Mouse (Mus musculus) small intestine, adult 2 months (tissue): ENCODE measurements around the gene Ttc28. TPM values are rescaled to one million over a fixed set of nuclear protein-coding genes. Genes with fewer than 3 reads are reported as not detected.

Experiments
- H3K27ac ChIP-seq: fragments of 200-500 bp; 2 replicates; pipeline ENCODE4 v1.5.1; 2012; ENCODE audit warnings: low read depth, low read length, control low read depth, inconsistent platforms; ENCODE audit not compliant: insufficient read depth
- H3K27me3 ChIP-seq: fragments of 200-500 bp; 2 replicates; pipeline ENCODE4 v1.6.1; 2012; ENCODE audit warnings: mild to moderate bottlenecking, moderate library complexity, low read length, inconsistent platforms; ENCODE audit not compliant: control insufficient read depth, insufficient read depth
- H3K36me3 ChIP-seq: fragments of 200-500 bp; 2 replicates; pipeline ENCODE4 v1.6.1; 2012; ENCODE audit warnings: mild to moderate bottlenecking, low read length, control low read depth, inconsistent platforms; ENCODE audit not compliant: control insufficient read depth, insufficient read depth
- H3K4me1 ChIP-seq: fragments of 200-500 bp; 2 replicates; pipeline ENCODE4 v1.6.1; 2012; ENCODE audit warnings: low read length, inconsistent platforms, mixed read lengths; ENCODE audit not compliant: control insufficient read depth, insufficient read depth, insufficient read length
- H3K4me3 ChIP-seq: fragments of 200-500 bp; 2 replicates; pipeline ENCODE4 v1.5.1; 2012; ENCODE audit warnings: low read depth, mild to moderate bottlenecking, control low read depth, inconsistent platforms, low read length, moderate library complexity
- CTCF ChIP-seq: fragments of 200-500 bp; IDR thresholded peaks from 2 replicates; pipeline ENCODE4 v1.5.1; 2012; ENCODE audit warnings: low read depth, mild to moderate bottlenecking, control low read depth, inconsistent platforms, low read length, moderate library complexity, mixed read lengths; ENCODE audit not compliant: insufficient replicate concordance, insufficient read length; ENCODE audit errors: extremely low read depth
- POLR2A ChIP-seq: fragments of 200-500 bp; IDR thresholded peaks from 2 replicates; pipeline ENCODE4 v1.6.1; 2012; ENCODE audit warnings: low read depth, mild to moderate bottlenecking, control low read depth, inconsistent platforms, low read length, moderate library complexity
- WGBS: fragments of 180-500 bp; shearing (Covaris S2); methylation state at CpG from one replicate; pipeline ENCODE4 v1.1.7; 2018; 5-methylcytosine and 5-hydroxymethylcytosine counted together
- polyA plus RNA-seq: library from polyadenylated mRNA; depleted of rRNA; stranded (reverse); fragments of >200 nt; gene quantifications from 2 replicates; pipeline ENCODE4 v1.2.3, GENCODE M21; 2012

Ttc28 gene
- polyA plus RNA-seq, 1 experiment, result 3.2 TPM

DNA sequence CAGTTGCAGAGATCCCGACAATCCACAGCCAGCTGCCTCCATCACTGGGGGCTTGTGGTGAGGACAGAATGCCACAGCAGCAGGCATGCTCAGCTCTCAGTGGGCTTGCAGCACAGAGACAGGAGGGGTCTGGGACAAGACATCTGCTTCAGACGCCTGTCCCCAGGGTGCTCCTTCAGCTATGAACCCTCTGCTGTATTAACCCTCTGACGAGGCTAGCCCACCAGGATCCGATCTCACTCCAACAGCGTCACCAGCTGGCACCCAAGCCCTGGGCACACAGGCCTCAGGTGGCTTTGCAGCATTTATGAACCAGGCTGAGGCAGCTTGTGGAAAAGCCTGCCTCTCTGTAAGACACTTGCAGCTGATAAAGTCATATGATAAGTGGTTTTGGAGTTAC is 339.4 kb downstream of the Ttc28 start:
- H3K27me3 ChIP-seq, result no peaks in the 10 kb centered on the region
- H3K27ac ChIP-seq, result no peak overlapping the region
- H3K4me3 ChIP-seq, result no peak overlapping the region
- no peak for TF ChIP-seq CTCF
- TF ChIP-seq POLR2A, result no peak
- H3K4me1 ChIP-seq, result no peaks in the 10 kb centered on the region
- H3K36me3 ChIP-seq, result no peaks in the 10 kb centered on the region
- WGBS, result 94% methylated on average over 5 of the region's 5 CpGs

GRCm38 (mm10) chr5:111220679-111221380 is 341.2 kb downstream of the Ttc28 start:
- WGBS, result 79% methylated on average over 16 of the region's 16 CpGs
- H3K27me3 ChIP-seq, result no peaks in the 10 kb centered on the region
- H3K4me1 ChIP-seq, result no peaks in the 10 kb centered on the region
- no peaks in the 10 kb centered on the region for H3K36me3 ChIP-seq
- no peak overlapping the region for H3K27ac ChIP-seq
- TF ChIP-seq CTCF (no peak), POLR2A (no peak)
- no peak overlapping the region for H3K4me3 ChIP-seq

DNA sequence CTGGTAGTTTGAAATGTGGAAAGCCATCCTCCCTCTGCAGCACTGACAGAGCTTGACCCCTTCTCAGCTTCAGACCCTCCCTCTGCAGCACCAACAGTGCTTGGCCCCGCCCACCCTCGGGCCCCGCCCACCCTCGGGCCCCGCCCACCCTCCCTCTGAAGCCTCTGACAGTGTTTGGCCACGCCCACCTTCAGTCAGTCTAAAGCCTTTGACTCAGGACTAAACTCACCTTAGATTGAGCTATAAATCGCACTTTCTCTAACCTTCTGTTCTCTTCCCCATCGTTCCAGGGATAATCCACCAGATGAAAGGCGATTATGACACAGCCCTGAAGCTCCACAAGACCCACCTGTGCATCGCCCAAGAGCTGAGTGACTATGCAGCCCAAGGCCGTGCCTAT is 343.2 kb downstream of the Ttc28 start:
- Histone ChIP-seq H3K4me3 (no peak overlapping the region), H3K27me3 (no peaks in the 10 kb centered on the region), H3K36me3 (no peaks in the 10 kb centered on the region), H3K4me1 (no peaks in the 10 kb centered on the region; the same call in 1 of the 2 replicates), H3K27ac (no peak overlapping the region)
- WGBS, result 43% methylated on average over 11 of the region's 11 CpGs
- TF ChIP-seq POLR2A (no peak), CTCF (no peak)

- Histone ChIP-seq H3K36me3 (no peaks in the 10 kb centered on the region), H3K4me1 (peaks cover 3% of the 10 kb centered on the region), H3K27ac (no peak overlapping the region), H3K27me3 (no peaks in the 10 kb centered on the region), H3K4me3 (no peak overlapping the region)
- TF ChIP-seq CTCF, result no peak
- no peak for TF ChIP-seq POLR2A
- WGBS, result 85% methylated on average over 11 of the region's 11 CpGs
Observed at GRCm38 (mm10) chr5:111225306-111225705, 345.7 kb downstream of the Ttc28 start.

GRCm38 (mm10) chr5:111226486-111226885 is 346.9 kb downstream of the Ttc28 start:
- 80% methylated on average over 10 of the region's 10 CpGs for WGBS
- no peak overlapping the region for H3K4me3 ChIP-seq
- H3K4me1 ChIP-seq, result peaks cover 3% of the 10 kb centered on the region
- no peaks in the 10 kb centered on the region for H3K36me3 ChIP-seq
- TF ChIP-seq POLR2A, result no peak
- no peak for TF ChIP-seq CTCF
- no peaks in the 10 kb centered on the region for H3K27me3 ChIP-seq
- no peak overlapping the region for H3K27ac ChIP-seq

GRCm38 (mm10) chr5:111227850-111228249 is 348.2 kb downstream of the Ttc28 start:
- no peak overlapping the region for H3K27ac ChIP-seq
- H3K36me3 ChIP-seq, result no peaks in the 10 kb centered on the region

GRCm38 (mm10) chr5:111228302-111229040 is 348.9 kb downstream of the Ttc28 start:
- no peaks in the 10 kb centered on the region for H3K27me3 ChIP-seq
- no peak overlapping the region; the same call in 1 of the 2 replicates for H3K27ac ChIP-seq
- WGBS, result 64% methylated on average over 14 of the region's 14 CpGs
- no peaks in the 10 kb centered on the region for H3K36me3 ChIP-seq
- H3K4me1 ChIP-seq, result peaks cover 3% of the 10 kb centered on the region
- TF ChIP-seq CTCF (no peak), POLR2A (no peak)
- H3K4me3 ChIP-seq, result no peak overlapping the region

More at GRCm38 (mm10) chr5:111227850-111228249, 348.2 kb downstream of the Ttc28 start:
- H3K4me3 ChIP-seq, result no peak overlapping the region
- 64% methylated on average over 5 of the region's 5 CpGs for WGBS
- no peak for TF ChIP-seq POLR2A
- no peak for TF ChIP-seq CTCF
- no peaks in the 10 kb centered on the region for H3K27me3 ChIP-seq
- peaks cover 3% of the 10 kb centered on the region for H3K4me1 ChIP-seq
